Mouse (Mus musculus) right cerebral cortex, postnatal 10 days (tissue): Measurements from ENCODE around the gene Gm436.

ENCODE experiments used
- DNase-seq, 2 experiments: peaks; one replicate each; pipeline ENCODE4 v3.0.0; 2021; ENCODE audit warnings: low spot score in 2 of 2

Gm436 gene

GRCm38 (mm10) chr4:144686268-144686667 is at the start of gene Gm436:
Gm436 (minus strand) TSS chr4:144686368.
- no peak for DNase-seq

DNA sequence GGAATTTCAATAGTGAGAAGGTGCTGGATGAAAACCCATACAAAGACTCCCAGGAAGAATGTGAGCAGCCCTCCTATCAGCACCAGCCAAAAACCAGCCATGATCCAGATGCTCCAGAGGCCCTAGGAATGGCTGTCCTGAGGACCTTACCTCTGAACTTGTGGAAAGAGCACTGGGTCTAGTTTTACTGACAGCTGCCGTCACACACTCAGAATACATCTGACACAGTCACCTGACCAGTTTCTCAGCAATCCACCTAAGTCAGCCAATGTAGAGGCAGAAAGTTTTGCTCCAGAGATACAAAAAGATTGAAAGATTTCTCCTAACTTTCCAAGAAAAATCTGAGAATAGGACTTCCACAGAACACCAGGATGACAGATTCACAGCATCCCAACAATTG is 35.1 kb upstream of the Gm436 start, which contains the start of gene Gm13178:
TSS of gene Gm13178 (minus strand) at position 101 of the 400 bp plus-strand sequence.
- DNase-seq: no peak

- DNase-seq: no peak
Measured at GRCm38 (mm10) chr4:144719691-144720090, 33.5 kb upstream of the Gm436 start.

GRCm38 (mm10) chr4:144718288-144718687 is 32.1 kb upstream of the Gm436 start:
- no peak for DNase-seq

DNA sequence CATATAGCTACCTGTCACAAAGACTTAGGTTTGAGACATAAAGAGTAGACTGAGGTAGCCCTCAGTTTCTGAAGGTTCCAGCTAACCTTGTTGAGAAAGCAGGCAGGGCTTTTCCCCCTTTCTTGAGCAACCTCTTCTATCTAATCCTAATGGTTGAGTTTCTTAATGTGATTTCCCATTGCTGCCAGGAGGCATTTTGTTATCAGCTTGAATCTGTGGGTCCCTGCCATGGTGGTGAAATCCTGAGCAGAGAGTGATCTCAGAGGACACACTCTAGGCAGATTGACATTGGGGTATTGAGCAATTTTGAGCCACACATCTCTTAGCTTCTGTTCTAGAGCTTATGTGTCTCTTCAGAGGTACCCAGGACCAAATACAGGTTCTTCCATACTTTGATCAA is 47.9 kb downstream of the Gm436 start:
- no peak for DNase-seq
